Mouse (Mus musculus) heart, embryonic 16.5 days (tissue): ENCODE measurements around the gene Nf1. TPM values are rescaled to one million over a fixed set of nuclear protein-coding genes. Genes with fewer than 3 reads are reported as not detected.

Experiments
- ATAC-seq: fragments of 200-750 bp; cut with Nextera tagmentation; replicated peaks from 2 replicates; pipeline ENCODE4 v1.8.0; 2017; ENCODE audit warnings: moderate number of reproducible peaks; ENCODE audit not compliant: insufficient read depth, low FRiP score; ENCODE audit errors: extremely low read depth
- H3K27ac ChIP-seq: fragments of 300-500 bp; sonication (generic); 2 replicates; pipeline ENCODE4 v1.5.1; 2014; ENCODE audit warnings: mild to moderate bottlenecking, low read length, control low read depth, moderate library complexity
- H3K27me3 ChIP-seq: fragments of 300-500 bp; sonication (generic); 2 replicates; pipeline ENCODE4 v1.6.1; 2014; ENCODE audit warnings: low read length, mixed read lengths; ENCODE audit not compliant: control insufficient read depth, insufficient read depth
- H3K36me3 ChIP-seq: fragments of 300-500 bp; sonication (generic); 2 replicates; pipeline ENCODE4 v1.6.1; 2014; ENCODE audit not compliant: control insufficient read depth, insufficient read depth
- H3K4me1 ChIP-seq: fragments of 300-500 bp; sonication (generic); 2 replicates; pipeline ENCODE4 v1.6.1; 2014; ENCODE audit warnings: low read length, mixed read lengths; ENCODE audit not compliant: control insufficient read depth, insufficient read depth
- H3K4me2 ChIP-seq: fragments of 300-500 bp; sonication (generic); 2 replicates; pipeline ENCODE4 v1.6.1; 2014; ENCODE audit warnings: low read depth, mild to moderate bottlenecking, control low read depth, low read length
- H3K4me3 ChIP-seq: fragments of 300-500 bp; sonication (generic); 2 replicates; pipeline ENCODE4 v1.5.1; 2014; ENCODE audit warnings: mild to moderate bottlenecking, control low read depth, low read length
- H3K9ac ChIP-seq: fragments of 300-500 bp; sonication (generic); 2 replicates; pipeline ENCODE4 v1.6.1; 2014; ENCODE audit warnings: low read length, control low read depth
- H3K9me3 ChIP-seq: fragments of 300-500 bp; sonication (generic); replicated peaks from 2 replicates; pipeline ENCODE4 v1.6.1; 2016; ENCODE audit warnings: low read length; ENCODE audit not compliant: control insufficient read depth
- WGBS: fragments of 180-500 bp; shearing (Covaris S2); extraction: QIAGEN DNeasy Blood & Tissue Kit; methylation state at CpG from one replicate; pipeline ENCODE4 v1.1.7; 2014; 5-methylcytosine and 5-hydroxymethylcytosine counted together
- polyA plus RNA-seq: library from polyadenylated mRNA; unstranded; fragments of >200 nt; fragmentation: Nextera tagmentation; extraction: Ambion mirVana; gene quantifications from 2 replicates; pipeline ENCODE4 v1.2.1, GENCODE M21; 2015

Gene Nf1
- polyA plus RNA-seq, 1 experiment from 2014 or later = 3.4 TPM

- Histone ChIP-seq H3K36me3 (peaks cover 9% of the 10 kb centered on the region; the same call in 1 of the 2 replicates), H3K4me3 (no peak overlapping the region), H3K9me3 (no peaks in the 10 kb centered on the region), H3K9ac (no peak overlapping the region), H3K27ac (no peak overlapping the region), H3K4me2 (no peak overlapping the region), H3K4me1 (0 out of 2 replicates have a peak, but pooled peaks cover 2% of the 10 kb centered on the region), H3K27me3 (no peaks in the 10 kb centered on the region)
- WGBS = 90% methylated on average over 3 of the region's 3 CpGs
- ATAC-seq = no peak
These were observed 121.4 kb downstream of the Nf1 start for GRCm38 (mm10) chr11:79460756-79461450.

- 79% methylated on average over 1 of the region's 1 CpGs for WGBS
- Histone ChIP-seq H3K4me1 (no peaks in the 10 kb centered on the region), H3K36me3 (peaks cover 16% of the 10 kb centered on the region; the same call in 1 of the 2 replicates), H3K4me2 (no peak overlapping the region), H3K9ac (no peak overlapping the region), H3K27ac (no peak overlapping the region), H3K4me3 (no peak overlapping the region), H3K27me3 (no peaks in the 10 kb centered on the region), H3K9me3 (no peaks in the 10 kb centered on the region)
- no peak for ATAC-seq
These were observed 128.6 kb downstream of the Nf1 start for GRCm38 (mm10) chr11:79468097-79468496.

- no peaks in the 10 kb centered on the region for H3K27me3 ChIP-seq
- no peaks in the 10 kb centered on the region for H3K4me1 ChIP-seq
- WGBS = 88% methylated on average over 6 of the region's 6 CpGs
- H3K4me2 ChIP-seq = no peak overlapping the region
- no peaks in the 10 kb centered on the region for H3K36me3 ChIP-seq
- H3K27ac ChIP-seq = no peak overlapping the region
- no peak for ATAC-seq
- no peak overlapping the region for H3K4me3 ChIP-seq
- no peaks in the 10 kb centered on the region for H3K9me3 ChIP-seq
- no peak overlapping the region for H3K9ac ChIP-seq
These were observed 143.9 kb downstream of the Nf1 start for GRCm38 (mm10) chr11:79483392-79483791.

GRCm38 (mm10) chr11:79483876-79484528 is 144.5 kb downstream of the Nf1 start:
- Histone ChIP-seq H3K36me3 (no peaks in the 10 kb centered on the region), H3K9ac (no peak overlapping the region), H3K27ac (no peak overlapping the region), H3K4me1 (no peaks in the 10 kb centered on the region), H3K27me3 (no peaks in the 10 kb centered on the region), H3K4me2 (no peak overlapping the region), H3K4me3 (no peak overlapping the region), H3K9me3 (no peaks in the 10 kb centered on the region)
- 84% methylated on average over 7 of the region's 7 CpGs for WGBS
- no peak for ATAC-seq

GRCm38 (mm10) chr11:79484721-79485120 is 145.2 kb downstream of the Nf1 start:
- Histone ChIP-seq H3K4me1 (no peaks in the 10 kb centered on the region), H3K4me3 (no peak overlapping the region), H3K27me3 (no peaks in the 10 kb centered on the region), H3K9me3 (no peaks in the 10 kb centered on the region), H3K36me3 (no peaks in the 10 kb centered on the region), H3K9ac (no peak overlapping the region), H3K4me2 (no peak overlapping the region), H3K27ac (no peak overlapping the region)
- ATAC-seq = no peak

- Histone ChIP-seq H3K27me3 (no peaks in the 10 kb centered on the region), H3K4me3 (no peak overlapping the region), H3K4me1 (peaks cover 10% of the 10 kb centered on the region), H3K27ac (no peak overlapping the region), H3K9me3 (no peaks in the 10 kb centered on the region), H3K4me2 (no peak overlapping the region; the same call in 1 of the 2 replicates), H3K36me3 (peaks cover 3% of the 10 kb centered on the region; the same call in 1 of the 2 replicates), H3K9ac (no peak overlapping the region)
- ATAC-seq = no peak
- WGBS = 68% methylated on average over 10 of the region's 10 CpGs
These were observed 155.7 kb downstream of the Nf1 start for GRCm38 (mm10) chr11:79494976-79495800.

GRCm38 (mm10) chr11:79502917-79503316 is 163.4 kb downstream of the Nf1 start:
- no peaks in the 10 kb centered on the region for H3K36me3 ChIP-seq
- H3K9ac ChIP-seq = no peak overlapping the region
- H3K4me2 ChIP-seq = no peak overlapping the region
- ATAC-seq = no peak
- no peaks in the 10 kb centered on the region for H3K4me1 ChIP-seq
- H3K9me3 ChIP-seq = no peaks in the 10 kb centered on the region
- H3K4me3 ChIP-seq = no peak overlapping the region
- WGBS = 75% methylated on average over 2 of the region's 2 CpGs
- H3K27me3 ChIP-seq = no peaks in the 10 kb centered on the region
- no peak overlapping the region for H3K27ac ChIP-seq

- Histone ChIP-seq H3K4me3 (no peak within 1 kb of the TSS), H3K27ac (no peak within 1 kb of the TSS), H3K9ac (no peak within 1 kb of the TSS), H3K27me3 (no peaks in the 10 kb centered on the region), H3K9me3 (no peaks in the 10 kb centered on the region), H3K4me2 (no peak within 1 kb of the TSS), H3K4me1 (no peaks in the 10 kb centered on the region), H3K36me3 (no peaks in the 10 kb centered on the region)
- 55% methylated on average over 8 of the region's 8 CpGs for WGBS
- ATAC-seq = no peak
These were observed 164.4 kb downstream of the Nf1 start, which contains the start of gene Omg for GRCm38 (mm10) chr11:79503845-79504244. Gene Omg (minus strand): TSS chr11:79504084.

GRCm38 (mm10) chr11:79504506-79504905 is 165.0 kb downstream of the Nf1 start:
- no peak for ATAC-seq
- no peak overlapping the region for H3K4me3 ChIP-seq
- no peaks in the 10 kb centered on the region for H3K9me3 ChIP-seq
- no peaks in the 10 kb centered on the region for H3K4me1 ChIP-seq
- no peaks in the 10 kb centered on the region for H3K27me3 ChIP-seq
- H3K9ac ChIP-seq = no peak overlapping the region
- no peaks in the 10 kb centered on the region for H3K36me3 ChIP-seq
- 87% methylated on average over 7 of the region's 7 CpGs for WGBS
- no peak overlapping the region for H3K4me2 ChIP-seq
- no peak overlapping the region for H3K27ac ChIP-seq
